Mouse (Mus musculus) ES-CJ7 (cell line): ENCODE results near the gene Itprid1.

Source experiments
- DNase-seq: peaks from one replicate; pipeline ENCODE4 v3.0.0; 2011; ENCODE audit warnings: low read depth, low spot score

The Itprid1 gene

DNA sequence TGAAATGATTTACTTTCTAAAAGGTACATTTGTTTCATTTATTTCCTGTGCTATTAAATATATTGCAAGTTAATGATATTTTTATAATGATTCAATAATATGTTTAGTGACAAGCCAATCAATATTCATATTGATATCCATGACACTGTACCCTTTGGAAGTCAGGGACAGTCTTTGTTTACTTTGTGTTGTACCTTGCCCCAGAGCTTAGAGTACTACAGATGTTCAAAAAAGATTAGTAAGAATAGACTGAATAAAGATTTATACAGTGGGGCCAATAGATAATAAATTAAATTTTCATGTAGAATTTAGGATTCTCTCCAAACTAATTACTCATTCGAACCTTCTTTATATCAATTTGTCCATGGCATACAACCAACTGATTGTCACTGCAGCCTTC lies 50.9 kb downstream of the Itprid1 start:
- DNase-seq, result no peak

DNA sequence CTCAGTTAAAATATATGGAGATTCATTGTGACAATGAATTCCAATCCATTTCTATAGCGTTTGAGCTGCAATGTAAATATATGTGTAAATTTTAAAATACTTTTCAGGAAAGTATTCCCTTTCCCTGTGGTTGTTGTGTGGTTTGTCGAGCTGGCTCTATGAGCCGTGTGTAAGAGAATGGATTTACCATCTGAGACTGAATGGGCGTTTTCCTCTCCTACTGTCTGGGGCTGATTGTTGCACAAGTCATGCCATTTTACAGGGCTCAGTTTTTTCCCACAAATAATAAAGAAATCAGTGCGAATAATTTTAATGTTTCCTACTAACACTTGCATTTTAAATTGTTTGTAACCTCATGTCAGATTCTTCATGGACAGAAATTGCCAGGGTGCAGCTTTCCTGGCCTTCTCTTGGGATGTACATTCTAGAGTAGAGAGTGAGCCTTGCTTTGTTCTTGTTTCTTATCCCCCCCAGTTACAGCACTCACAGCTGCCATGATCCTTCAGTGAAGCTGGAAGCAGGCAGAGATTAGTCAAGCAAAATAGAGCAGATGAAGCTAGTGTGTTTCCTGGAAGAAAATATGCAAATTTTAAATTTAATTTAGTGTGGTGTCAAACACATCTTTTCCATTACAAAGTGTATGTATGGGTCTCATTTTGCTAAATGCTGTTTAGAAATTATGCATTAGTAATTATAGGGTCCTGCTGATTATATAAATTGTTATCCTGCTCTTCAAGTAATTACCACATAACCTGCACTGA lies 65.1 kb downstream of the Itprid1 start:
- DNase-seq, result no peak

DNA sequence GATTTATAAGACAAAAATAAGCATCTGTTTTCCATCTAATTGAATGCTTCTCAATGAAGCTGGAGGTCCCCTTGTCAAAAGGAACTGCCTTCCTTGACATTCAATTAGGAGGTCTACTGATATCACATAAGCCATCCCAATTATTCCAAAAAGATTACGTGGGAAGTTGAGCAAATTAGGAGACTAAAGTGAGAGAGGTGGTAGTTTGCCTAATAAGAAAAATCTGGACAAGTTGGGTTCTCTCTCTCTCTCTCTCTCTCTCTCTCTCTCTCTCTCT lies 65.6 kb downstream of the Itprid1 start:
- DNase-seq, result no peak

DNA sequence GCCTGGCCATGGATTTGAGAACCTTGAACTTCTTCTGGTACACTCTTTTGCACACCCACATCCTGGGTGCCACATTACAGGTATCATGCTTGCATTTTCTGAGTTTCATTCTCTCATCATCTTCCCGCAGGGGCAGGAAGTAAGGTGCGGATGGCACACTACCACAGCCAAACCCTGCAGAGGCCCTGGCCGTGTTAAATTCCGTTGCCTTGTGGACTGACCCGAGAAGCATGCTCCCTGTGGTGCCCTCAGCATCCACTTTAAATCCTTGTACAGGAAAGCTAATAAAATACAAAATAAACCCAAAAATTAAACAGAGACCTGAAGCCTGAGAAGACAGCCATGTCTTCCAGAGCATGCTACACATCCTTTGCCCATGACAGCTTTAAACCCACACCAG lies 82.5 kb downstream of the Itprid1 start:
- DNase-seq, result no peak

DNA sequence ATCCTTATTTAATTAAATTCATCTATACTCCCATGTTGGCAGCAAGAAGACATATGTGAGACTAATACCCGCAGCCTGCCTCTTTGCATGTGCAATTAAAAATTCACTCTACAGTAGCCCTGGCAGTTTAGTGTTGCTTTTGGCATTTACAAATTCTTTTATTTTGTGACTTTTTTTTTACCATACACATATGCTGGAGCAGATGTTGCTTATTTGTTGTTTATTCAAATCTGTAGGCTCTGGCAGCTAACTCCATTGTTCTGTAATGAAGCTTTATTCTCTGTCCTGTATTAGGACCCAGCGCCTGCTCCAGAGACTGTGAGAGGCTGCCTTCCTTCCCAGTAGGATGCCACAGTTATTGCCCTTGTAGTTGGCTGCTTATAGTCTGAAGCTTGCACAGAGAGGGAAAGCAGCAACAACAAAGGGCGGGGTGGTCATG lies 83.6 kb downstream of the Itprid1 start:
- DNase-seq, result no peak

DNA sequence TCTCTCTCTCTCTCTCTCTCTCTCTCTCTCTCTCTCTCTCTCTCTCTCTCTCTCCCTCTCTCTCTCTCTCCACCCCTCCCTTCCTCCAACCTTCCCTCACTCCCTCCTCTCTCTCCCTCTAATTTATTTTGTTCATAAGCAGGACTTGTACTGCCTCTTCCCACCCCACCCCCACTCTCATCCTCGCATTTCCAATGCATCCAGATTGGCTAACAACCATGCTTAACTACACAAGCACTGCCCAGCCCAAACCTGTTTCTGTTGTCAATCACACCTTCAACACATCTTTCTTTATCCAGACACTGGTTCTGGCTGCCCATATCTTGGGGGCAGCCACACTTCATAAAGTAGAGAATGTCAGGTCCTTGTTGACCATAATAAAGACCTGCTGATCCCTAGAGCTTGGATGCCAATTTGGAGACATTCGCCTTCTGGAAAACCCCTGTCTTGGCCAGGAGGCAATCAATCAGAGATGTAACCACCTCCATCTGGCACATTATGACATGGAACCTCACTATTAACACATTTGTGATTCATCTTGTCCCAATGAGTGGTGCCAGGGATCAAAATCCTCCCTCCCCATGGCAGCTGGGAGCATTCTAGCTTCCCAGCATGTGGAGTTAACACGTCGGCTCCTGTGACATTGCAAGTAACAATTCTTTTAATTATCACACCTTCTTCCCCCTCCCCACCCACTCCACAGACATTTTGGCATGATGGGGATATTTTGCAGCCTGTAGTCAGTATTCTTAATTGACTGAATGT lies 84.4 kb downstream of the Itprid1 start:
- DNase-seq, result no peak

DNA sequence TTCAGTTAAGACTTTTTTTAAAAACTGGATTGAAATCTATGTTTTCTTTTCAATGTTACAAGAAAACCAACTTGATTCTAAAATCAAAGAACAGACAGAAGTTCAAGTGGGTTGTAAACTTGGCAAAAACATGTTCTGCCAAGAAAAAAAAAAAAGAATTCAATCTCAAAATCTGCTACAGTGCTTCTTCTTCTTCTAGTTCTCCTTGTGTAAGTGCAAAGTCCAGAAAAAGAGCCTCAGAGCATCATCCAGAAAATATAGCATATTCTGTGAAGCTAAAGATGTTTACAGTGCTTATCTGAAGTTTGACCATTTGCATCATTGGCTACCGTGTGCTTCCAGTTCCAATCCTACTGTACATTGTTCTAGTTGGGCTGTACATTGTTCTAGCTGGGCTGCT lies 108.0 kb downstream of the Itprid1 start:
- no peak for DNase-seq

DNA sequence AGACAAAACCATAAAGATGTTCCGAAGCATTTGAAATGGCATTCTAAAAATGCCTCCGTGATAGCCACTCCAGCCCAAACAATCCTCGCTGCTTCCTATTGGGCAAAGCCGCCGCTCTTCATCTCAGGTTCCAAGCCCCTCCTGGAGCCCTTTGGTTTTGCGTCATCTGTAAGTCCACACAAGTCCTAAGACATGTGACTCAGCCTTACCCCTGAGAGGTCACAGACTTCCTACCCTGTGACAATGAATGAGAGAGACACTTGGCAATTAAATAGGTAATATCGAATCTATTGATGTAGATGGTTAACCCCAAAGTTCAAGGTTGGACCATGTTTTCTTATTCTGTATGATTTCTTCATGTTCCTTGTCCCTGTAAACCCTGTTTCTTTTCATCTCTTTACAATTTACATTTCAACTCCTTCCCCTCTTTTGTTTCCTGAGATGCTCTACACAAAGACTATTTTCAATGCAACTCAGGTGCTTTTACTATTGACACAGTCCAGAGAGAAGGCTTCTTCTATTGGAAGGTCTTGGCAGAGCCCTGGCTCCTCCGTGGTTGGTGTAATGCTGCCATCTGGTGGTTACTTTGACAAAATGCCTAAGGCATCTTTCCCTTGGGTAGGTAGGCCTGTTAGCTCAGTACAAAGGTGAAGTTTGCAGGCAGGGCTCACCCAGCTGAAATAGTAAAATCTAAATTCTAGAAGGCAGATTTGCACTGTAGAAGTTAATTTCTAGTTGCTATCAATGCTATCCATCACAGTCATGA lies 113.8 kb downstream of the Itprid1 start:
- peak; percentile 64 for DNase-seq

DNA sequence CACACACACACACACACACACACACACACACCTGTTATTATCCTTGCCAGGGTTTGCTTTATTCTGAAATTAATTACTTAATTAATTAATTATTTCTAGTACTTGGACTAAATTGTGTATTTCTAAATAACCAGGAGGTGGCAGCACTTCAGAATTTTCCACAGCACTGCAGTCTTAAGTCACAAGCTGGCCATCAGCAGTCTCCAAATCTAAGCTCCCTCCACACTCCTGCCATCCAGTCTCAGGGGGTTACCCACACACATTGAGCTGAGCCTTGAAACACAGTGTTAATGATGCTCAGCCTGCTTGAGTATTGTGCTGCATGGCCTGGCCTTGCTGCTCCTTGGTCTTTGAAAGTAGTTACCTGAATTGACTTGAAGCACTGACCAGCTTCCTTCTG lies 136.3 kb downstream of the Itprid1 start:
- peak; percentile 36 for DNase-seq

DNA sequence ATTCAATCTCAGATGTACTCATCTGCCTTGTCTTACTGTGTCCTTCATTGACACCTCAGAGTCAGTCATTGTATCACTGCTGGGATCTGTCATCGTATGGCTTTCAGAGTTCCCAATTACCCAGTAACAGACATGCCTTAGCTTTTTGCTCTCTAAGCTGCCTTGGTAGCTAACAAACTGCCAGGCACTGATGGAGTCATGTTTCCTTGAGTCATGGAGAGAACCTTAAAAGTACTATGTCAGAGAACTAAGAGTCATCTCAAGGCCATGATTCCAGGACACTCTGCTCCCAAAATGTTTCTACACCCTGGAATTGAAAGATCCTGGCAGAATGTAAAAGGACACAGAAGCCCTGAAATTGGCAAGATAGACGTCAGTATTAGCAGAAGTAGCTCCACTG lies 143.1 kb downstream of the Itprid1 start:
- no peak for DNase-seq

DNA sequence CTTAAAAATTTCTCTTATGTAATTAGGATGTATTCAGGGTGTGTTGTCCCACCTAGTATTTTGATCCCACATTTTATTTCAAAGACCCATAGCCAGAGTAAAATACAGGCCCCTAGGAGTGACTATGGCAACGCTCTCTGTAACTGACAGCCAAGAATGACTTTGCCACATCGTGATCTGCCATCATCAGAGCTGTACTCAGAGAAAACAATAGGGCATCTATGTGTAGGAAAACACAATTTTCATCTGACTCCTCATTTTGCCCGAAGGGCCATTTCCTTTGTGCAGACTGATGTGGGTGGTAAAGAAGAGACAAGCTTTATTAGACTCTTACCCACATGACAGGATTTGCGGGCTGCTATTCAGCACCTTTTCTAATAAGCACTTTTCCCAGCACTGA lies 172.0 kb downstream of the Itprid1 start:
- no peak for DNase-seq

DNA sequence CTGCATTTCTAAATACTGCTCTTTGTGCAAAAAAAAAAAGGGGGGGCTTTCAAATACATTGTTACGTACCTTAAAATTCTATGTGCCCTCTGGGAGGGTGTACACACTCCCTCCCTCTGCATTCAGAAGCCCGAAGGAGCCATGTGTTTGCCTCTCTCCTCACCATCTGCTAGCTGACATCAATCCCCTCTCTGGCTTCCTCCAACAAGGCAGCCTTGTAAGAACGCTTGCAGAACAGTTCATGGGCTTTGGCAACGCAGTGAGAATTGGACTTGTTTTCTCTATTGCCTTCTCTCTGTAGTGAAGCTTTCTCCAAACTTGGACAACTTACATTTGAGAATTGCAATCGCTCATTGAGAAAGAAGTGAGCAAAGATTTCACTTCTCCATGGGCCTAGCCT lies 175.7 kb downstream of the Itprid1 start:
- no peak for DNase-seq

DNA sequence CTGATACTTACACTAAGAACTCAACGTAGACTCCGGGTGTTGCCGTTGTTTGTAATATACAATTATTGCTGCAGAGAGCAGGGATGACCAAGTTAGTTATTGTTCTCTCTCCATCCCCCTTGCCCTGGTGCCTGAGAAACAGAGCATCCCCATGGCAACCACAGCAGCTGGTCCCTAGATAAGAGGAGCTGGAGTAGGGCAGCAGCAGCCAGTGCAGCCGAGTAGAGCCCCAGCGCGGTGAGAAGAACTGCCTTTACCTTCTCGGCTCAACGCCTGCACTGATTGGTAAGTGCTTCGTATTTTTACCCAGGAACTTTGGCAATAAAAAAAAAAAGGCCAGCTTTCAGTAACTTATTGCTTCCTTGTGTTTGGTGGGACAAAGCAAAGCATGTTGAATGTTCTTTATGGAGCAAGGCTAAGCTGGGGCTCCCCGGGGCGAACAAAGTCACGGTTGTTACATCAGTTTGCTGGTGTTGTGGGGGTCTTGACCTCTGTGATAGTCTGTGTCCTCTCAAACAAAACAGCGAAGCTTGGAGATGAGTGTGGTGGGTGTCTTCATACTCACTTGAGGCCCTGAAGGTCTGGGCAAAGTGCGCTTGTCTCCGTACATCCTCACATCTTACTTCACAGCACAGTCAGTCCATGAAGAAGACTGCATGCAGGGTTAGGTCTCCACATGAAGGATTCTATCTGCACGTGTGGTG lies 180.7 kb downstream of the Itprid1 start, which contains the start of gene Ppp1r17:
TSS of gene Ppp1r17 (plus strand) at position 207 of the 704 bp plus-strand sequence.
- DNase-seq, result no peak

DNA sequence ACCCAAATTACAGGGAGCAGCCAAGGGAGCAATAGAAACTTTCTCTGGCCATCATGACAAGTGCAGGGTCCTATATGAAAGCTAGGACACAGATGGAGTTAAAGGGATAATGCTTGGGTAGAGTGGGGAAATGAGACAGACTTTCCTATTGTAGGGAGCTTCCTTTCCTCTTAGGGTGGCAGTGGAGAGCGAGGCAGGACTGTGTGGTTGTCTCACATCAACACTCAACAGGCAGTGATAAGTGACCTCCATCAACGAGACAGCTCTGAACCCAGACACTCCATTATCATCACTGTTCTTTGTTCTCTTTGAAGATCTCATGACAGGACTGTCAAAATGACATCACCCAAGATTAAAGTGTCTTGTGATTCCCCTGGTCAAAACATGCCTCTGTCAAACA lies 182.9 kb downstream of the Itprid1 start:
- DNase-seq, result no peak

DNA sequence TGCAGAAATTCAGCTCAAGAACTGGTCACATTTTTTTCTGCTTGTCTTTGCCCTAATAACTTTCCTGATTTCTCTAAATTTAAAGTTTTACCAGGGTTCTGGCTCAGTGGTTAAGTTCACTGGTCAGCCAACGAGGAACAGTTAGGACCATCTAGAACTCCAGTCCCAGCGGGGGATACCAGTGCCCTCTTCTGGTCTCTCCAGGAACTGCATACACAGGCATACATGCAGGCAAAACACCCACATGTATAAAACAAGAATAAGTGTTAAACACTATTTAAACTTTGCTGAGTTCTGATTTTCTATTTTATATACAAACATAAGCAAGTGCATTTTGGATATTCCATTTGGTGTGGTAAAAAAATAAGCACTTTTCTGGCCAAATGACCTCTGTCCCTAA lies 188.8 kb downstream of the Itprid1 start:
- peak; percentile 38 for DNase-seq

DNA sequence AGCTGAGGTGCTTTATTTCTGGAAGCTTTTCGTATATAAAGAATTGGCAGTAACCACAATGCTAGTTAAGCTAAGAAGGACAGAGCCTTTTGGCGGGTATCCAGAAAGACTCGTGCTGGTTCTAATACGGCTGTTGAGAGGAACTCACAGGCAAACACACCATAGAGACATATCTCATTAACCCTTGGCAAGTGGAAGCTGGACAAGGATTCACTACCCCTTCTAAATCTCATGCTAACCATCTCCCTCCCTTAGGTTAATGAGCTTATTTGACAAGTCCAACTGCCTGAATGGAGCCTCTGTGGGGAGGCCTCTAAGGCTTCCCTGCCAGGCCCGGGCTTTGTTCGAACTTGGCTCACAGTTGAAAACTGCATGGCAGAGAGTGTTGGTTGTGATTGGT lies 190.6 kb downstream of the Itprid1 start:
- DNase-seq, result no peak

DNA sequence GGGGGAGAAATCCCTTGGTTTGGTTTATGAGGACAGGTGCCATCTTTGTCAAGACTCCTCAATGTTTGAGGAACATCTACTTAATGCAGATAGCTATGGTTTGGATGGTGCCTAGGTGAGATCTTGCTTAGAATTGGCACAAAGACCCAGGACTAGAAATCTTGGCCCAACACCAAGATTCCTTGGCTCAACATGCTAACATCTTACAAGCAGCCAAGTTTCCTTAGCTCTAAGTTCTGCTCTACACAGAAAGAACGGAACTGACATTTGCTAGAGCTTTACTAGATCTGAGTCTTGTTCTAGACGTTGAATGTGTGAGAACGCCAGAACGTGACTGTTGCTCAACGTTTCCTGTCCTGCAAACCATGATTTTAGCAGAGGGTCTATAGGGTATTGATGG lies 191.3 kb downstream of the Itprid1 start:
- DNase-seq, result no peak
